11 mouse cellular contexts compared by ENCODE assay signal in genomic region chr6:92467343-92467742, GRCm38 (mm10).
A peak's percentile ranks its signal among the peaks of the same experiment; 100 is the strongest.
DNase-seq lines count a peak whose midpoint lies in the region; ATAC-seq lines count a peak whose summit lies in the region.
"Had no signal": no experiment of that assay in that cellular context is flagged by ENCODE, and none has a peak within 500 bp of the region (broad histone marks: within the 10 kb centered on the region; RNA-seq: fewer than 3 reads in every experiment).

No protein-coding gene starts in this region.

- ATAC-seq in forebrain, embryonic 15.5 days (replicated peaks) = peak; percentile 80
- ATAC-seq in forebrain, embryonic 12.5 days (ENCODE audit: low FRiP score) = no peak
- peak; percentile 81; the same call in 1 of the 2 replicates for ATAC-seq in midbrain, embryonic 12.5 days (ENCODE audit: low FRiP score, low read depth)

- no peaks in the 10 kb centered on the region for H3K27me3 ChIP-seq in forebrain, embryonic 15.5 days
- H3K27me3 ChIP-seq in forebrain, embryonic 12.5 days = no peaks in the 10 kb centered on the region
- no peaks in the 10 kb centered on the region for H3K27me3 ChIP-seq in midbrain, embryonic 12.5 days
- no peaks in the 10 kb centered on the region for H3K27me3 ChIP-seq in limb, embryonic 10.5 days (ENCODE audit: low read depth, poor library complexity, severe bottlenecking)

- 27% methylated on average over 2 of the region's 2 CpGs for WGBS in forebrain, embryonic 15.5 days
- WGBS in forebrain, embryonic 12.5 days = 41% methylated on average over 2 of the region's 2 CpGs
- 24% methylated on average over 2 of the region's 2 CpGs for WGBS in midbrain, embryonic 12.5 days
- WGBS in limb, embryonic 10.5 days = 84% methylated on average over 2 of the region's 2 CpGs

- H3K4me3 ChIP-seq in forebrain, embryonic 15.5 days = no peak overlapping the region
- no peak overlapping the region for H3K4me3 ChIP-seq in forebrain, embryonic 12.5 days (replicated peaks)
- no peak overlapping the region for H3K4me3 ChIP-seq in midbrain, embryonic 12.5 days
- no peak overlapping the region for H3K4me3 ChIP-seq in limb, embryonic 10.5 days

- H3K9ac ChIP-seq in forebrain, embryonic 15.5 days (replicated peaks) = no peak overlapping the region
- H3K9ac ChIP-seq in forebrain, embryonic 12.5 days = no peak overlapping the region
- no peak overlapping the region for H3K9ac ChIP-seq in midbrain, embryonic 12.5 days (replicated peaks)

- H3K36me3 ChIP-seq in forebrain, embryonic 15.5 days = no peaks in the 10 kb centered on the region
- no peaks in the 10 kb centered on the region for H3K36me3 ChIP-seq in forebrain, embryonic 12.5 days (replicated peaks)
- no peaks in the 10 kb centered on the region for H3K36me3 ChIP-seq in midbrain, embryonic 12.5 days
- no peaks in the 10 kb centered on the region for H3K36me3 ChIP-seq in limb, embryonic 10.5 days

- H3K9me3 ChIP-seq in forebrain, embryonic 15.5 days = no peaks in the 10 kb centered on the region
- no peaks in the 10 kb centered on the region for H3K9me3 ChIP-seq in forebrain, embryonic 12.5 days
- no peaks in the 10 kb centered on the region for H3K9me3 ChIP-seq in midbrain, embryonic 12.5 days
- no peaks in the 10 kb centered on the region for H3K9me3 ChIP-seq in limb, embryonic 10.5 days (replicated peaks)

- no peak overlapping the region for H3K4me2 ChIP-seq in forebrain, embryonic 15.5 days (replicated peaks)
- no peak overlapping the region for H3K4me2 ChIP-seq in forebrain, embryonic 12.5 days
- H3K4me2 ChIP-seq in midbrain, embryonic 12.5 days (replicated peaks) = no peak overlapping the region

- peak; percentile 57 for DNase-seq in right cerebral cortex, adult 18-20 months
- DNase-seq in right cerebral cortex, postnatal 14 days = no peak
- no peak for DNase-seq in thymus, adult 18-20 months
- no peak for DNase-seq in thymus, postnatal 0 days (ENCODE audit: low spot score)
- no peak for DNase-seq in limb, embryonic 10.5 days (ENCODE audit: low spot score)
- DNase-seq: gastrocnemius, postnatal 25 days; kidney, adult 18-20 months; lung, postnatal 14 days had no signal

- H3K27ac ChIP-seq in forebrain, embryonic 15.5 days (replicated peaks) = no peak overlapping the region; the same call in 1 of the 2 replicates
- no peak overlapping the region for H3K27ac ChIP-seq in forebrain, embryonic 12.5 days
- H3K27ac ChIP-seq in midbrain, embryonic 12.5 days (replicated peaks) = no peak overlapping the region
- H3K27ac ChIP-seq in limb, embryonic 10.5 days = no peak overlapping the region

- peaks cover 20% of the 10 kb centered on the region for H3K4me1 ChIP-seq in forebrain, embryonic 15.5 days
- peaks cover 9% of the 10 kb centered on the region for H3K4me1 ChIP-seq in forebrain, embryonic 12.5 days
- peaks cover 17% of the 10 kb centered on the region for H3K4me1 ChIP-seq in midbrain, embryonic 12.5 days
- peaks cover 2% of the 10 kb centered on the region; the same call in 1 of the 2 replicates for H3K4me1 ChIP-seq in limb, embryonic 10.5 days
